Mouse (Mus musculus) kidney, embryonic 16.5 days (tissue): ENCODE measurements at regions not wholly inside any gene's neighbourhood (a gene's known extent, or its start where the extent isn't known, plus 50 kb on each side); places are given as distances from the start of the nearest gene placed in this dataset.
"Not testable (repeated sequence)": the region's sequence is repeated elsewhere in the genome, so short reads cannot be mapped to it uniquely, and the experiment has no call there.

ENCODE experiments used
- ATAC-seq: fragments of 200-750 bp; cut with Nextera tagmentation; 2 replicates; pipeline ENCODE4 v1.8.0; 2017; ENCODE audit warnings: moderate TSS enrichment; ENCODE audit not compliant: low FRiP score, low TSS enrichment
- H3K27ac ChIP-seq: fragments of 300-500 bp; sonication (generic); 2 replicates; pipeline ENCODE4 v1.5.1; 2014; ENCODE audit warnings: low read length
- H3K27me3 ChIP-seq: fragments of 300-500 bp; sonication (generic); 2 replicates; pipeline ENCODE4 v1.6.1; 2014; ENCODE audit warnings: low read length, control low read depth, mixed read lengths; ENCODE audit not compliant: insufficient read depth
- H3K36me3 ChIP-seq: fragments of 300-500 bp; sonication (generic); 2 replicates; pipeline ENCODE4 v1.6.1; 2014; ENCODE audit warnings: low read length, control low read depth, mixed read lengths; ENCODE audit not compliant: insufficient read depth
- H3K4me1 ChIP-seq: fragments of 300-500 bp; sonication (generic); 2 replicates; pipeline ENCODE4 v1.6.1; 2014; ENCODE audit warnings: low read length, control low read depth, mixed read lengths; ENCODE audit not compliant: insufficient read depth
- H3K4me2 ChIP-seq: fragments of 300-500 bp; sonication (generic); replicated peaks from 2 replicates; pipeline ENCODE4 v1.6.1; 2014; ENCODE audit warnings: low read depth, low read length
- H3K4me3 ChIP-seq: fragments of 300-500 bp; sonication (generic); 2 replicates; pipeline ENCODE4 v1.5.1; 2014; ENCODE audit warnings: mild to moderate bottlenecking, low read length
- H3K9ac ChIP-seq: fragments of 300-500 bp; sonication (generic); replicated peaks from 2 replicates; pipeline ENCODE4 v1.6.1; 2014; ENCODE audit warnings: low read length
- H3K9me3 ChIP-seq: fragments of 300-500 bp; sonication (generic); 2 replicates; pipeline ENCODE4 v1.6.1; 2016; ENCODE audit warnings: low read length, control low read depth
- WGBS: fragments of 180-500 bp; shearing (Covaris S2); extraction: QIAGEN DNeasy Blood & Tissue Kit; methylation state at CpG from one replicate; pipeline ENCODE4 v1.1.7; 2014; 5-methylcytosine and 5-hydroxymethylcytosine counted together

DNA sequence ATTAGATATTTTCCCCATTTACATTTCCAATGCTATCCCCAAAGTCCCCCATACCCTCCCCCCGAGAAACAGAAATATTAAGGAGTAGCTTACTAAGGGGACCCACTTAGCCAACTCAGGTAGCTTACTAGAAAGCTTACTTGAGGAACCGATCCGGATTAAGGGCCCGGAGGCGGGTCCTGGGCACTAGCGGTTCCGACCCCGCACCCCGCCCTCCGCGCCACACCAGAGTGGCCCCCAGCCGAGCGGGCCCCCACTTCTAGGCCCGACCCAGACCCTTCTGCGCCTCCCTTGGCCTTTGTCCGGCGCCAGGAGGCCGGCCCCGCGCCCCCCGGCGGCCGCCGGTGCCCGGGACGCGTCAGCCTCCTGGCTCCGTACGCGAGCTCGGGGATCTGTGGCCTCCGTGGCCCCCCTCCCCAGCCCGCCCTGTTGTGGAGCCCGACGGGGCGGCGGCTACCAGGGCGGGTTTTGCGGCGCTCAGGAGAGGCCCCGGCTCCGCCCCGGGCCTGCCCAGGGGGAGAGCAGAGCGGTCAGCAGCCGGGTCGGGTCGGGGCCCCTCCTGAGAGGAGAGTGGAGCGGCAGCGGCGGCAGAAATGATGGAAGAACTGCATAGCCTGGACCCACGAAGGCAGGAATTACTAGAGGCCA lies 106.5 kb downstream of the Zfp600 start:
- H3K27me3 ChIP-seq, H3K9me3 ChIP-seq, H3K4me1 ChIP-seq, H3K27ac ChIP-seq, H3K36me3 ChIP-seq: not testable (repeated sequence)
- peak overlapping the region; percentile 59 for H3K9ac ChIP-seq
- 7% methylated on average over 34 of the region's 51 CpGs for WGBS
- H3K4me2 ChIP-seq, result peak overlapping the region; percentile 52
- peak; percentile 98 for ATAC-seq
- H3K4me3 ChIP-seq, result peak overlapping the region; percentile 42

DNA sequence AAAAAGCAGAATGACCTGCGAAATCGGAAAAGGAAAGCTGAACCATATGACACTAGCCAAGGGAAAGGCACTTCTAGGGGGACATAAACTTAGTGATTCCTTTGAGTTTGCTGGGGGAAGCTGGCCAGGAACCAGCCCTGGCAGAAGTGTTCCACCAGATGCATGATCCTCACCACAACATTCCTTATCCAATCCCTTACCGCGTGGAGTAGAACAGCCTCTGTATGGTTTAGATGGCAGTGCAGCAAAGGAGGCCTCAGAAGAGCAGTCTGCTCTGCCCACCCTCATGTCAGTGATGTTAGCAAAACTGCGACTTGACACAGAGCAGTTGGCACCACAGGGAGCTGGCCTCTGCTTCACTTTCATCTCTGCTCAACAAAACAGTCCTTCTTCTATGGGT lies 107.2 kb downstream of the Zfp600 start:
- not testable (repeated sequence) for H3K9ac ChIP-seq

DNA sequence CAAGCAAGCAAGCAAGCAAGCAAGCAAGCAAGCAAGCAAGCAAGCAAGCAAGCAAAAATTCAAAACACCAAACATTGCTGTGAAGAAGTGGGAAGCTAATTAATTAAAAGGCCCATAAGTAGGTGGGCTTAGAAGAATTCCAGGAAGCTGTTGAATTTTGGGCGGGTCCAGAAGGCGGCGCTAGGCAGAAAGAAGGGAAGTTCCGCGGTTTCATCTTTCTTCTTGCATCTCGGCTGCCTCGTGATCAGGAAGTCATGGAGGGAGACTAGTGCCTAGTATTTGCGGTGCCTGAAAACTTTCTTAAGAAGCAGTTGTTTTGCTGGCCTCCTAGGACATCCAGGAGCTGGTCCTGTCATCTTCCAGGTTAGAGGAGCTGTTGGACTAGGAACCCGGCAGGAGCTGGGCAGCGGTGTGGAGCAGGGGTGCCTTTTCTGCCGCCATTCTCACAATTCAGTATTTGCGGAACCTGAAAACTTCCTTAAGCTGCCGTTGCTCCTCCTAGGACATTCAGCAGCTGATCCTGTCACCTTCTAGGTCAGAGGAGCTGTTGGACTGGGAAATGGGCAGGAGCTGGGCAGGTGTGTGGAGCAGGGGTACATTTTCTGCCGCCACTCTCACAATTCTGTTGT lies 113.6 kb downstream of the Zfp600 start:
- WGBS, result no CpG with 5 or more reads among the region's 14 CpGs
- H3K4me1 ChIP-seq, H3K4me3 ChIP-seq, H3K9ac ChIP-seq, H3K27ac ChIP-seq, ATAC-seq, H3K27me3 ChIP-seq, H3K36me3 ChIP-seq, H3K9me3 ChIP-seq, H3K4me2 ChIP-seq: not testable (repeated sequence)

More for the DNA sequence above, 107.2 kb downstream of the Zfp600 start:
- not testable (repeated sequence) for ATAC-seq, H3K4me1 ChIP-seq, H3K27ac ChIP-seq, H3K36me3 ChIP-seq, H3K27me3 ChIP-seq, H3K9me3 ChIP-seq
- Histone ChIP-seq H3K4me2 (peak overlapping the region; percentile 52; the same call in 1 of the 2 replicates), H3K4me3 (peak overlapping the region; percentile 42; the same call in 1 of the 2 replicates)
- 57% methylated on average over 2 of the region's 5 CpGs for WGBS
